Mouse (Mus musculus): ENCODE measurements around the gene Zfp207.

GRCm38 (mm10) chr11:80429009-80429475 lies 46.0 kb downstream of the Zfp207 start:
- TF ChIP-seq CTCF (IDR thresholded peaks at IDR 0.05; ENCODE audit: insufficient read depth, low read depth, low read length), result no peak
- TF ChIP-seq POLR2A (IDR thresholded peaks at IDR 0.05; ENCODE audit: insufficient read depth, low read depth, low read length), result no peak
